Mouse (Mus musculus) lung, embryonic 14.5 days (tissue): ENCODE data around the gene Tbc1d30. TPM values are rescaled to one million over a fixed set of nuclear protein-coding genes. Genes with fewer than 3 reads are reported as not detected.

Experiments
- ATAC-seq: fragments of 200-750 bp; cut with Nextera tagmentation; 2 replicates; pipeline ENCODE4 v1.8.0; 2017; ENCODE audit warnings: mild to moderate bottlenecking, moderate TSS enrichment, moderate library complexity; ENCODE audit not compliant: insufficient read depth
- DNase-seq: peaks from one replicate; pipeline ENCODE4 v3.0.0-alpha.2; 2015
- H3K27ac ChIP-seq: fragments of 300-500 bp; sonication (generic); 2 replicates; pipeline ENCODE4 v1.5.1; 2014; ENCODE audit warnings: low read depth, mild to moderate bottlenecking, moderate library complexity
- H3K27me3 ChIP-seq: fragments of 300-500 bp; sonication (generic); 2 replicates; pipeline ENCODE4 v1.6.1; 2014; ENCODE audit warnings: low read length, control low read depth; ENCODE audit not compliant: insufficient read depth
- H3K36me3 ChIP-seq: fragments of 300-500 bp; sonication (generic); 2 replicates; pipeline ENCODE4 v1.6.1; 2014; ENCODE audit warnings: control low read depth; ENCODE audit not compliant: insufficient read depth
- H3K4me1 ChIP-seq: fragments of 300-500 bp; sonication (generic); 2 replicates; pipeline ENCODE4 v1.6.1; 2014; ENCODE audit warnings: antibody characterized with exemption, control low read depth; ENCODE audit not compliant: insufficient read depth
- H3K4me2 ChIP-seq: fragments of 300-500 bp; sonication (generic); 2 replicates; pipeline ENCODE4 v1.6.1; 2014; ENCODE audit warnings: mild to moderate bottlenecking
- H3K4me3 ChIP-seq: fragments of 300-500 bp; sonication (generic); 2 replicates; pipeline ENCODE4 v1.5.1; 2014; ENCODE audit warnings: low read depth, low read length
- H3K9ac ChIP-seq: fragments of 300-500 bp; sonication (generic); 2 replicates; pipeline ENCODE4 v1.6.1; 2014
- H3K9me3 ChIP-seq: fragments of 300-500 bp; sonication (generic); 2 replicates; pipeline ENCODE4 v1.6.1; 2016; ENCODE audit warnings: low read depth, low read length, control low read depth
- CTCF ChIP-seq: IDR thresholded peaks from 2 replicates; pipeline ENCODE4 v1.5.1; 2016; ENCODE audit warnings: antibody characterized with exemption, low read depth
- WGBS: fragments of 180-500 bp; shearing (Covaris S2); extraction: QIAGEN DNeasy Blood & Tissue Kit; methylation state at CpG from one replicate; pipeline ENCODE4 v1.1.7; 2014; 5-methylcytosine and 5-hydroxymethylcytosine counted together
- polyA plus RNA-seq: library from polyadenylated mRNA; unstranded; fragments of >200 nt; fragmentation: Nextera tagmentation; extraction: Ambion mirVana; gene quantifications from 2 replicates; pipeline ENCODE4 v1.2.1, GENCODE M21; 2014

The Tbc1d30 gene
- polyA plus RNA-seq, 1 experiment from 2014 or later = 2.5 TPM

DNA sequence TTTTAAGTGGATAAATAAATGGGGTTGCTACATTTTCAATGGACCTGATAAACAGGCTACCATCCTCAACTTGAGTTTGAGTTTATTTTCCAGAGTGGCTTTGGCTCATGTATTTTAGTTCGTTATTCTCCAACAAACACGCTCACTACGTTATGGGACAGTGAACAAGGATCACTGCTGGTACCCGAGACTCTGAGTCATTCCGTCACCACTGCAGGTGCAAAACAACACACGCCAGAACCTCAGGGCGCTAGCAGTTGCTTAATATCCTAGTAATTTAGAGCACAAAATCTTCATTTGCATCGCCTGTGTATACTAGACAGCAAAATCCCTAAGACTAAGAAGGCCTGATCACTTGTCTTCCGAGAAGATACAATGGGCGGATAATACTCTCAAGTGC is 112.0 kb downstream of the Tbc1d30 start:
- no peak overlapping the region for H3K27ac ChIP-seq
- no peak overlapping the region for H3K9ac ChIP-seq
- DNase-seq = no peak
- WGBS = 86% methylated on average over 10 of the region's 10 CpGs
- no peak overlapping the region for H3K4me3 ChIP-seq
- peaks cover 3% of the 10 kb centered on the region; the same call in 1 of the 2 replicates for H3K9me3 ChIP-seq
- H3K4me1 ChIP-seq = peaks cover 9% of the 10 kb centered on the region; the same call in 1 of the 2 replicates
- H3K4me2 ChIP-seq = no peak overlapping the region
- no peaks in the 10 kb centered on the region for H3K36me3 ChIP-seq
- no peak for TF ChIP-seq CTCF
- ATAC-seq = no peak
- H3K27me3 ChIP-seq = no peaks in the 10 kb centered on the region

DNA sequence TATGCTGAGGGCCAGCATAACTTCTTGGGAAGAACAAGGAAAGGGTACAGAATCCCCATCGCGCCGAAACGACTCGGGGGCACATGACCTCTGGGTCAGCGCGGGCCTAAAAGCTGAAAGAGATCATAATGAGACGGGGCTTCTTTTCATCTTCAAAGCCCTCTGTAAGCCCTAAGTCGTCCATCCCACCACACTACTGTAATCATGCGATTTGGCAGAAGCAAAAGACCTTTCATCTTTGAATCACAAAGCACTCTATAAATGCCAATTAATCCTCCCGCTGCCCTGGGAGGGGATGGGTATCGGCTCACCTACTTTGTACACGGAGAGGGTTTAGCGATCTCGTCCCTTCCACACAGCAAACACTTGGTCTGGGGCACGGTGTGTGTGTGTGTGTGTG is 112.5 kb downstream of the Tbc1d30 start:
- no peak overlapping the region for H3K27ac ChIP-seq
- TF ChIP-seq CTCF = no peak
- H3K9ac ChIP-seq = no peak overlapping the region
- no peak overlapping the region for H3K4me3 ChIP-seq
- WGBS = 40% methylated on average over 16 of the region's 16 CpGs
- ATAC-seq = no peak
- H3K27me3 ChIP-seq = no peaks in the 10 kb centered on the region
- DNase-seq = no peak
- no peaks in the 10 kb centered on the region for H3K36me3 ChIP-seq
- peaks cover 3% of the 10 kb centered on the region; the same call in 1 of the 2 replicates for H3K9me3 ChIP-seq
- H3K4me1 ChIP-seq = peaks cover 9% of the 10 kb centered on the region; the same call in 1 of the 2 replicates
- no peak overlapping the region for H3K4me2 ChIP-seq

DNA sequence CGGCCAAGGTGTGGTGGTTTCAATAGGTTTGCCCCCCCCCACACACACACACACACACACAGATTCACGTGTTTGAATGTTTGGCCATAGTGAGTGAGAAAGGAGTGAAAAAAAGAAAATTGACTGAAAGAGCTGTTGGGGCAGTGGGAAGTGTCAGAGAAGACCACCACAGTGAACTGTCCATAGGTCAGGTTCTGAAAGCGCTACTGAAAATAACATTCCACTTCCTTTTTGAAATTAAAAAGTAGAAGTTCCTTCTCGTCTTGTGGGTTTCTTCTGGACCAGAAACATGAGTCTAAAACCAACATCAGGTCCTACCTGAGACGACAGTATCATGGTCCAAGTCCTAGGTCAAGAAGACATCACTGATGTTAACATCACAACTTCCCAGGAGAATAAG is 113.7 kb downstream of the Tbc1d30 start:
- H3K27ac ChIP-seq = no peak overlapping the region
- H3K9me3 ChIP-seq = peaks cover 3% of the 10 kb centered on the region; the same call in 1 of the 2 replicates
- TF ChIP-seq CTCF = no peak
- no peak overlapping the region for H3K4me2 ChIP-seq
- no peak for DNase-seq
- H3K27me3 ChIP-seq = no peaks in the 10 kb centered on the region
- no peak for ATAC-seq
- no peak overlapping the region for H3K9ac ChIP-seq
- 66% methylated on average over 5 of the region's 5 CpGs for WGBS
- no peaks in the 10 kb centered on the region for H3K36me3 ChIP-seq
- no peak overlapping the region for H3K4me3 ChIP-seq
- no peaks in the 10 kb centered on the region for H3K4me1 ChIP-seq

DNA sequence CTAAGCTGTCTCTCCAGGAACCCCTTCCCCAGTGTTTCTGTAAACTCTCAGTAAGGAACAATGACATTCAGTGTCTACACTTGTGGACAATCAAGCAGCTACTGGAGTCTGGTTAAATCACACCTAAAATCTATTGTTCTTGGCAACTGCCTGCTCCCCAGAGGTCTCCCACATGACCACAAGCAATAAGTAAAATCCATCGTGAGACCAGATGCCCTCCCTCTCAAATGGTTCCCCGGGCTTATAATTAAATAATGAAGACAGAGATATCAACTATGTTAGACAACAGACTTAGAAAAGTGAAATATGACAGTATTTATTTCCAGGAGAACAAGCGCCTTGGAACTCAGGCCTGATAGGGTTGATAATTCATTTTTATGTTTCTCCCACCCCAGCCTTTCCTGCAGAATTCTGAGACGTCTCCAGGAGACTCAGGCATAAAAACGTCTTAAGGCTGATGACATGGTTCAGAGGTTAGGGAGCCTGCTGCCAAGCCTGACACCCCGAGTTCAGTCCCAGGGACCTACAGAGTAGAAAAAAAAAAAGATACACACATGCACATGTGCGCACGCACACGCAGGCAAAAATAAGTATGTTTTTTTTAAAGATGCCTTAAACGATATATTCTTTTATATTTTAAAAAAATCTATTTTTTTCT is 115.8 kb downstream of the Tbc1d30 start:
- H3K4me2 ChIP-seq = no peak overlapping the region
- peaks cover 4% of the 10 kb centered on the region; the same call in 1 of the 2 replicates for H3K9me3 ChIP-seq
- TF ChIP-seq CTCF = no peak
- H3K27me3 ChIP-seq = no peaks in the 10 kb centered on the region
- H3K4me1 ChIP-seq = no peaks in the 10 kb centered on the region
- DNase-seq (no peak), ATAC-seq (no peak)
- no peak overlapping the region for H3K4me3 ChIP-seq
- no peak overlapping the region for H3K9ac ChIP-seq
- no peak overlapping the region for H3K27ac ChIP-seq
- WGBS = 59% methylated on average over 10 of the region's 10 CpGs
- H3K36me3 ChIP-seq = no peaks in the 10 kb centered on the region

DNA sequence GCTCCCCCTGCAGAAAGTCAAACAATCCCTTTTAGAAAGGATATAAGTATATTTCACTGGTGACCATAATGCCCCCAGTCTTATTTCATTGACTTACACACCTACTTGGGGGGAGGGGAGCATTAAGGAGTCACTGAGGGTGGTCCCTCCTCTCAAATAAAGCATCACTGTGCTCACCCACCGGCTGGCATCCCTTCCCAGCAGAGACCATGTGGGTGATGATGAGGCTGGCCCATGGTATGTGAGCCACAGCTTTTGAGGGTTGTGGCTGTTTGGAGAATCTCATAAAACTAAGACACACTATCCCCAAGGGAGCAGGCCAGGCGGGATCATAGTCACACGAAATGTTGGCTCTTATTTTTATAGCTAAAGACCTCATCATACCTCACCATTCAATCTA is 116.6 kb downstream of the Tbc1d30 start:
- Histone ChIP-seq H3K4me1 (no peaks in the 10 kb centered on the region), H3K9ac (no peak overlapping the region), H3K27ac (no peak overlapping the region), H3K9me3 (peaks cover 4% of the 10 kb centered on the region; the same call in 1 of the 2 replicates), H3K36me3 (no peaks in the 10 kb centered on the region), H3K4me2 (no peak overlapping the region), H3K4me3 (no peak overlapping the region), H3K27me3 (no peaks in the 10 kb centered on the region)
- WGBS = 79% methylated on average over 3 of the region's 3 CpGs
- TF ChIP-seq CTCF = no peak
- DNase-seq (no peak), ATAC-seq (no peak)

DNA sequence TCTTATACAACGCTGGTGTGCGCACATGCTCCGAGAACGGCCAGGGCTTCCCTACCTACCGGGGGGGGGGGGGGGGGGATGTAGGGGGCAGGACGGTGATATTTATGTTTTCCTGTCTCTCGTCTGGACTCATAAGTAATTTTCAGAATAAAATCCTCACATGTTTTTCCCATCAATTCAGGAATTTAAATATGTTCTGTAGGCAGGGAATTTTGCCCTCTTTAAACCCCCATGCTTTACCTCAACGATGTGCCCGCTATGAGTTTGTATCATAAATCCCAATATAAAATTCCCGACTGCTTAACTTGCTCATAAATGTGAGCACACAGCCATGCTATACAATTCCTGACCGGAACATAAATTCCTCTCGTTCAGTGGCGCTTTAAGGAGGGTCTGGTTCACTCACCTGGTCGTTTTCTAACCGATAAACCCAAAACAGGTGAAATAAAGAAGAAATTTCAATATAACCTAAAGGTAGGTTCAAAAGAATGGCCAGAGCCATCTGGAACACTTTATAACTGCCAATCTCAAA is 122.6 kb downstream of the Tbc1d30 start:
- Histone ChIP-seq H3K9me3 (peaks cover 4% of the 10 kb centered on the region; the same call in 1 of the 2 replicates), H3K36me3 (no peaks in the 10 kb centered on the region), H3K27ac (no peak overlapping the region), H3K27me3 (no peaks in the 10 kb centered on the region), H3K4me2 (no peak overlapping the region), H3K4me3 (no peak overlapping the region), H3K9ac (no peak overlapping the region), H3K4me1 (no peaks in the 10 kb centered on the region)
- no peak for DNase-seq
- no peak for TF ChIP-seq CTCF
- no peak for ATAC-seq
- WGBS = 85% methylated on average over 15 of the region's 15 CpGs

DNA sequence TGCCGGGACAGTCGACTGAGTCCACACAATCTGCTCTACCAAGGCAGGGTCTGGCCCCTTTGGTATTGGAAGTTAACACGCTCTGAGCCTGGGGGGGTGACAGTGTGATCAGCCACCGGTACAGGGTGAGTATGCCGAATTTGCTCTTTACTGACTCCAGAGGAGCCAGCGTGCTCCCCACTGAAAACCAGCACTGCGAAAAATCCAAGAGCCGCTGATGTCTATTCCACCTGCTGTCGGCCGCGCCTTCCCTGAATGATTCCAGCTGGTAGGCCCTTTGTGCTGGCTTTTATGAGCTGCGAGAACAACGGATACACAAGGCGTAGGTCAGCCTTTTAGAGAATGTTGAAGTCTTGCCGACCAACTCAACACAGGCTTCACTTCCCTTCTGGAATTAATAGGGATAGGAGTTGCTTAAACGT is 123.1 kb downstream of the Tbc1d30 start:
- H3K4me3 ChIP-seq = no peak overlapping the region
- no peak for TF ChIP-seq CTCF
- H3K27me3 ChIP-seq = no peaks in the 10 kb centered on the region
- H3K27ac ChIP-seq = no peak overlapping the region
- DNase-seq = no peak
- no peak overlapping the region for H3K9ac ChIP-seq
- no peaks in the 10 kb centered on the region for H3K36me3 ChIP-seq
- peaks cover 4% of the 10 kb centered on the region; the same call in 1 of the 2 replicates for H3K9me3 ChIP-seq
- no peak for ATAC-seq
- WGBS = 63% methylated on average over 16 of the region's 16 CpGs
- no peak overlapping the region for H3K4me2 ChIP-seq
- H3K4me1 ChIP-seq = no peaks in the 10 kb centered on the region
